Mouse (Mus musculus): Measurements from ENCODE around the gene Atxn10.

Gene Atxn10

GRCm38 (mm10) chr15:85335671-85336300 is at the start of gene Atxn10:
Gene Atxn10, plus strand, starts transcription at chr15:85336245.
- peak; percentile 83 for DNase-seq (ENCODE audit: low read depth, low spot score)

- peak; percentile 73 for DNase-seq (ENCODE audit: low read depth, low spot score)
These were observed 41.4 kb upstream of the Atxn10 start for GRCm38 (mm10) chr15:85294632-85295031.

GRCm38 (mm10) chr15:85295544-85295943 is 40.5 kb upstream of the Atxn10 start:
- no peak for DNase-seq (ENCODE audit: low read depth, low spot score)

- DNase-seq (ENCODE audit: low read depth, low spot score), result no peak
These were observed 40.1 kb upstream of the Atxn10 start for GRCm38 (mm10) chr15:85295977-85296376.

GRCm38 (mm10) chr15:85296538-85296937 is 39.5 kb upstream of the Atxn10 start:
- no peak for DNase-seq (ENCODE audit: low read depth, low spot score)

- DNase-seq (ENCODE audit: low read depth, low spot score), result peak; percentile 48
These were observed 37.8 kb upstream of the Atxn10 start for GRCm38 (mm10) chr15:85298167-85298781.

- no peak for DNase-seq (ENCODE audit: low read depth, low spot score)
These were observed 37.1 kb upstream of the Atxn10 start for GRCm38 (mm10) chr15:85298946-85299345.

- DNase-seq (ENCODE audit: low read depth, low spot score), result peak; percentile 92
These were observed 32.8 kb upstream of the Atxn10 start for GRCm38 (mm10) chr15:85303241-85303640.

- peak; percentile 87 for DNase-seq (ENCODE audit: low read depth, low spot score)
These were observed 32.1 kb upstream of the Atxn10 start for GRCm38 (mm10) chr15:85303976-85304375.

GRCm38 (mm10) chr15:85307061-85307660 is 28.9 kb upstream of the Atxn10 start:
- DNase-seq (ENCODE audit: low read depth, low spot score), result peak; percentile 64

- DNase-seq (ENCODE audit: low read depth, low spot score), result no peak
These were observed 24.9 kb upstream of the Atxn10 start for GRCm38 (mm10) chr15:85311058-85311657.

GRCm38 (mm10) chr15:85315378-85316025 is 20.5 kb upstream of the Atxn10 start:
- peak; percentile 84 for DNase-seq (ENCODE audit: low read depth, low spot score)

- DNase-seq (ENCODE audit: low read depth, low spot score), result no peak
These were observed 19.5 kb upstream of the Atxn10 start for GRCm38 (mm10) chr15:85316342-85317140.

- DNase-seq (ENCODE audit: low read depth, low spot score), result no peak
These were observed 15.9 kb upstream of the Atxn10 start for GRCm38 (mm10) chr15:85319924-85320668.

- no peak for DNase-seq (ENCODE audit: low read depth, low spot score)
These were observed 12.8 kb upstream of the Atxn10 start for GRCm38 (mm10) chr15:85323214-85323613.

- peak; percentile 32 for DNase-seq (ENCODE audit: low read depth, low spot score)
These were observed 11.6 kb upstream of the Atxn10 start for GRCm38 (mm10) chr15:85324426-85324825.

- DNase-seq (ENCODE audit: low read depth, low spot score), result no peak
These were observed 8.2 kb upstream of the Atxn10 start for GRCm38 (mm10) chr15:85327808-85328207.

- peak; percentile 79 for DNase-seq (ENCODE audit: low read depth, low spot score)
These were observed 7.6 kb upstream of the Atxn10 start for GRCm38 (mm10) chr15:85328455-85328854.

GRCm38 (mm10) chr15:85329096-85329495 is 6.9 kb upstream of the Atxn10 start:
- no peak for DNase-seq (ENCODE audit: low read depth, low spot score)

- DNase-seq (ENCODE audit: low read depth, low spot score), result no peak
These were observed 6.0 kb upstream of the Atxn10 start for GRCm38 (mm10) chr15:85330024-85330423.
